Mouse (Mus musculus) cerebellum, adult 2 months (tissue): ENCODE measurements around the gene Cdkl3. TPM values are rescaled to one million over a fixed set of nuclear protein-coding genes. Genes with fewer than 3 reads are reported as not detected.
A peak's percentile ranks its signal among the peaks of the same experiment; 100 is the strongest.
"Not testable (repeated sequence)": the region's sequence is repeated elsewhere in the genome, so short reads cannot be mapped to it uniquely, and the experiment has no call there.

Experiments
- DNase-seq, 2 experiments: peaks; one replicate each; pipeline ENCODE4 v3.0.0; 2021
- H3K27ac ChIP-seq: fragments of 200-500 bp; 2 replicates; pipeline ENCODE4 v1.5.1; 2012; ENCODE audit warnings: low read length, control low read depth, inconsistent platforms; ENCODE audit not compliant: insufficient read depth
- H3K27me3 ChIP-seq: fragments of 200-500 bp; 2 replicates; pipeline ENCODE4 v1.6.1; 2012; ENCODE audit warnings: inconsistent platforms, mild to moderate bottlenecking, low read length, moderate library complexity; ENCODE audit not compliant: control insufficient read depth, insufficient read depth
- H3K4me1 ChIP-seq: fragments of 200-500 bp; 2 replicates; pipeline ENCODE4 v1.6.1; 2011; ENCODE audit warnings: low read length; ENCODE audit not compliant: control insufficient read depth, insufficient read depth
- H3K4me3 ChIP-seq: fragments of 200-500 bp; replicated peaks from 2 replicates; pipeline ENCODE3; 2011; ENCODE audit warnings: mild to moderate bottlenecking, low read depth, low read length, control low read depth; ENCODE audit not compliant: insufficient read depth
- CTCF ChIP-seq: fragments of 200-500 bp; IDR thresholded peaks from 2 replicates; pipeline ENCODE4 v1.5.1; 2011; ENCODE audit warnings: low read depth, mild to moderate bottlenecking, control low read depth, low read length, moderate library complexity, borderline replicate concordance; ENCODE audit not compliant: insufficient read depth
- POLR2A ChIP-seq: fragments of 200-500 bp; IDR thresholded peaks from 2 replicates; pipeline ENCODE4 v1.6.1; 2011; ENCODE audit warnings: low read length, control low read depth, borderline replicate concordance; ENCODE audit not compliant: insufficient read depth
- WGBS: fragments of 180-500 bp; shearing (Covaris S2); methylation state at CpG from one replicate; pipeline ENCODE4 v1.1.7; 2018; 5-methylcytosine and 5-hydroxymethylcytosine counted together
- polyA plus RNA-seq: library from polyadenylated mRNA; depleted of rRNA; stranded (reverse); fragments of >200 nt; gene quantifications from 2 replicates; pipeline ENCODE4 v1.2.3, GENCODE M21; 2012

Cdkl3 gene
- polyA plus RNA-seq, 1 experiment, result 14.5 TPM

DNA sequence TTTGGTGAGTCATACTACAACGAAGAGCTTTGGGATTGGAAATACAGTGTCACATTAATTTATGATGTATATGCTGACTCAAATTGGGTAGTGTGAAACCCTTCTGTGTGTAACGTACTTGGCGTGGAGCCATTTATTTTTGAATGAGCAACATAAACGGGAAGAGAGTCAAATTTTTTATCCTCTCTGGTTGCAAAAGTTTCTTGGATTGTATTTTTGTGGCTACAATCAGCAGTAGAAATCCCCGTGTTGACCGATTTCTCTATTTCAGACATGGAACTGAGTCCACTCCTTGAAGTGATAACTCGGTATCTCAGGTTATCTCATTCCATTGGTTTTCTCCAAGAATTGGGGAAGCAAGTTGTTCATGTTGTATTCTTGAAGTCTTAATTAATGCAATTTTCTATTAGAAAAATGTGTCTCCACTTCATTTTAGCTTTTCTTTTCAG, 95.8 kb downstream of the Cdkl3 start:
- no peak overlapping the region for H3K27ac ChIP-seq
- peaks cover 20% of the 10 kb centered on the region; the same call in 1 of the 2 replicates for H3K4me1 ChIP-seq
- TF ChIP-seq CTCF (no peak), POLR2A (no peak)
- whole genome bisulfite sequencing, result under 1% methylated on average over 7 of the region's 7 CpGs
- H3K27me3 ChIP-seq, result no peaks in the 10 kb centered on the region
- H3K4me3 ChIP-seq, result peak overlapping the region; percentile 72
- peak in 1 of 2 experiments; percentile 26 for DNase-seq

- H3K4me3 ChIP-seq, result no peak overlapping the region
- 38% methylated on average over 4 of the region's 4 CpGs for WGBS
- no peak overlapping the region for H3K27ac ChIP-seq
- TF ChIP-seq CTCF (no peak), POLR2A (no peak)
- DNase-seq, result no peak
- peaks cover 13% of the 10 kb centered on the region; the same call in 1 of the 2 replicates for H3K4me1 ChIP-seq
- no peaks in the 10 kb centered on the region for H3K27me3 ChIP-seq
Observed at GRCm38 (mm10) chr11:52102977-52103376, 99.0 kb downstream of the Cdkl3 start.

GRCm38 (mm10) chr11:52105503-52105902, 101.5 kb downstream of the Cdkl3 start:
- no peak overlapping the region for H3K4me3 ChIP-seq
- no peak for DNase-seq
- H3K27me3 ChIP-seq, result no peaks in the 10 kb centered on the region
- H3K4me1 ChIP-seq, result peaks cover 14% of the 10 kb centered on the region; the same call in 1 of the 2 replicates
- H3K27ac ChIP-seq, result no peak overlapping the region
- TF ChIP-seq CTCF (no peak), POLR2A (no peak)

DNA sequence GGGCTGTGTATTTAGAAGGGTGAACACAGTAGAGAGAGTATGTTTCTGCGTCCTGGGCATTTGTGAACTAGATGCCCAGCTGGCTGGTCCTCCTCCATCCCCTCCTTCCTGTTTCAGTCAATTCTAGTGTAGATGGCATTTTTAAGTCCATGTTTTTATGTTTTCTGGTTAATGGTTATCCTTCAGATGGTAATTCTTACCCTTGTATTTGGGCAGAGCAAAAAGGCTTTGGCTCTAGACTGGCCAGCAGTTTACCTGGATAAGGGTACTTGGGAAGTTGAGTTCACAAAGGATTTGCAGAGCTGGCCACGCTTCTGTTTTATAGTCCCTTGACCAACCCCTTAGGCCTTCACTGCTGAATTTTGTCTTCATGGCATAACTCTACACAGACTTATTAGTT, 102.0 kb downstream of the Cdkl3 start:
- 22% methylated on average over 2 of the region's 2 CpGs for WGBS
- no peak for TF ChIP-seq CTCF
- TF ChIP-seq POLR2A, result no peak
- H3K27ac ChIP-seq, result no peak overlapping the region

DNA sequence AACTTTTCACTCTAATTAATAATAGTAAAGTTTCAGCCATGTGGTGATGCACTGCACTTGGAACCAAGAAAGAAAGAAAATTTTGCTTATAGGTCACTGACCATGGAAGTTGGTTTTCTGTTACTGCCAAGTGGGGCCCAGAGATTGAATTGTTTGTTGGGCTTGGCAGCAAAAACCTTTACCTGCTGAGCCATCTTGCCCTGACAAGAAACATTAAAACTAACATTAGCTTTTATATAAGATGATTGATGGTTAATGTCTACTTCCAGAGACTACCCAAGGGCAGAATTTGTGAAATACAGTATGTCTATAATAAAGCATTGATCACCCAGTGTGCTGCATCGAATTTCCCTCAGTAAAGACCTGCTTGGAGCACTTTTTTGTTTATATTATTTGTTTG, 102.4 kb downstream of the Cdkl3 start:
- Histone ChIP-seq H3K27me3 (no peaks in the 10 kb centered on the region), H3K27ac (no peak overlapping the region), H3K4me3 (no peak overlapping the region), H3K4me1 (peaks cover 10% of the 10 kb centered on the region; the same call in 1 of the 2 replicates)
- 77% methylated on average over 1 of the region's 1 CpGs for WGBS
- DNase-seq, result no peak
- TF ChIP-seq POLR2A (no peak), CTCF (no peak)

More for the DNA sequence above, 102.0 kb downstream of the Cdkl3 start:
- DNase-seq, result no peak
- Histone ChIP-seq H3K4me1 (peaks cover 14% of the 10 kb centered on the region; the same call in 1 of the 2 replicates), H3K27me3 (no peaks in the 10 kb centered on the region), H3K4me3 (no peak overlapping the region)

- DNase-seq, result peak; percentile 35 to 60
- Histone ChIP-seq H3K4me1 (peaks cover 9% of the 10 kb centered on the region; the same call in 1 of the 2 replicates), H3K27me3 (no peaks in the 10 kb centered on the region), H3K4me3 (no peak overlapping the region), H3K27ac (peak overlapping the region; percentile 54; the same call in 1 of the 2 replicates)
- no peak for TF ChIP-seq CTCF
- no peak for TF ChIP-seq POLR2A
- 43% methylated on average over 5 of the region's 5 CpGs for WGBS
Observed at GRCm38 (mm10) chr11:52108796-52109195, 104.8 kb downstream of the Cdkl3 start.

GRCm38 (mm10) chr11:52109421-52109820, 105.4 kb downstream of the Cdkl3 start:
- H3K27ac ChIP-seq, result no peak overlapping the region
- TF ChIP-seq POLR2A (no peak), CTCF (no peak)
- 74% methylated on average over 1 of the region's 1 CpGs for WGBS
- no peak for DNase-seq
- no peak overlapping the region for H3K4me3 ChIP-seq
- peaks cover 7% of the 10 kb centered on the region; the same call in 1 of the 2 replicates for H3K4me1 ChIP-seq
- no peaks in the 10 kb centered on the region for H3K27me3 ChIP-seq

DNA sequence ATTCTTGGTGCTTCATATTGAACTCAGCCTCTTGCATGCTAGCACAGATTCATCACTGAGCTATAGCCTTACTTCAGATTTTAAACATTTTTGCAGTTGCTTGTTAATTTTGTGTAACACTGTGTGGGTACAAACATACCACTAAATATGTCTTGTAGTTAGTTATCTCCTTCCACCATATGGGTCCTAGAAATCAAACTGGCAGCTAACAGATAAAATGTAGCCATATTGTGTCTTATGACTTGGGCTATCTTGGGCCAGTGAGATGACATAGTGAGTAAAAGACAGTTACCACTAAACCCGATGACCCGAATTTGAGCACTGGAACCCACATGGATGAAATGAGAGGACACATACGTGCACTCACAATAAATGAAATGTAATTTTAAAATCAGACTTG, 111.5 kb downstream of the Cdkl3 start:
- no peaks in the 10 kb centered on the region for H3K27me3 ChIP-seq
- no peak overlapping the region for H3K4me3 ChIP-seq
- 0 out of 2 replicates have a peak, but pooled peaks cover 2% of the 10 kb centered on the region for H3K4me1 ChIP-seq
- DNase-seq, result no peak
- no peak for TF ChIP-seq POLR2A
- TF ChIP-seq CTCF, result no peak
- H3K27ac ChIP-seq, result no peak overlapping the region
- WGBS, result 90% methylated on average over 3 of the region's 3 CpGs

DNA sequence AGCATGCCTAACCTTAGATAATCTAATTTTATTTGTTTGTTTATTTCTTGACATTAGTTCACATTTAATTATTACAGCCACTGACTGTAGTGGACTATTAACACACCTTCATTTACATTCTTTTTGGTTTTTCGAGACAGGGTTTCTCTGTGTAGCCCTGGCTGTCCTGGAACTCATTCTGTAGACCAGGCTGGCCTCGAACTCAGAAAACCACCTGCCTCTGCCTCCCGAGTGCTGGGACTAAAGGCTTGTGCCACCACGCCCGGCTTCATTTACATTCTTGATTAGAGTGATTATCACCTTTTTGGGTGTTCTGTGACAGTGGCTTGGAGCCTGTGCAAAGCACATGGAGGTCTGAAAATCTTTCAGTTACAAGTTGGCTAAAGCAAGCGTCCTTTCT, 112.1 kb downstream of the Cdkl3 start:
- DNase-seq, result not testable (repeated sequence)

More for the DNA sequence above, 112.1 kb downstream of the Cdkl3 start:
- H3K4me1 ChIP-seq, H3K27me3 ChIP-seq, H3K27ac ChIP-seq, H3K4me3 ChIP-seq: not testable (repeated sequence)
- 91% methylated on average over 6 of the region's 6 CpGs for WGBS
